Mouse (Mus musculus) heart, embryonic 14.5 days (tissue): ENCODE results near the gene Mafg. TPM values are rescaled to one million over a fixed set of nuclear protein-coding genes. Genes with fewer than 3 reads are reported as not detected.
A peak's percentile ranks its signal among the peaks of the same experiment; 100 is the strongest.

Source experiments
- ATAC-seq: fragments of 200-750 bp; cut with Nextera tagmentation; 2 replicates; pipeline ENCODE4 v1.8.0; 2017; ENCODE audit warnings: low read depth, moderate TSS enrichment; ENCODE audit not compliant: insufficient number of reproducible peaks, insufficient read depth, low FRiP score
- H3K27ac ChIP-seq, 2 experiments: fragments of 200-500 bp in 1 of 2; fragments of 300-500 bp in 1 of 2; sonication (generic) in 1 of 2; replicated peaks in 1 of 2; 2 replicates each; pipeline ENCODE4 v1.5.1; 2012 to 2014; ENCODE audit warnings: low read depth in 2 of 2, low read length in 2 of 2, control low read depth in 1 of 2, mild to moderate bottlenecking in 1 of 2, mixed read lengths in 1 of 2; ENCODE audit not compliant: control insufficient read depth in 1 of 2, insufficient read depth in 1 of 2
- H3K27me3 ChIP-seq: fragments of 300-500 bp; sonication (generic); 2 replicates; pipeline ENCODE4 v1.6.1; 2014; ENCODE audit warnings: mild to moderate bottlenecking, low read length, control low read depth; ENCODE audit not compliant: control insufficient read depth, insufficient read depth
- H3K36me3 ChIP-seq: fragments of 300-500 bp; sonication (generic); 2 replicates; pipeline ENCODE4 v1.6.1; 2014; ENCODE audit warnings: mild to moderate bottlenecking, control low read depth, low read length, mixed read lengths; ENCODE audit not compliant: control insufficient read depth, insufficient read depth
- H3K4me1 ChIP-seq, 2 experiments: fragments of 200-500 bp in 1 of 2; fragments of 300-500 bp in 1 of 2; sonication (generic) in 1 of 2; 2 replicates each; pipeline ENCODE4 v1.6.1; 2012 to 2014; ENCODE audit warnings: low read length in 2 of 2, control low read depth in 1 of 2, mixed read lengths in 1 of 2; ENCODE audit not compliant: control insufficient read depth in 2 of 2, insufficient read depth in 2 of 2
- H3K4me2 ChIP-seq: fragments of 300-500 bp; sonication (generic); 2 replicates; pipeline ENCODE4 v1.6.1; 2014; ENCODE audit warnings: mild to moderate bottlenecking, low read length
- H3K4me3 ChIP-seq, 2 experiments: fragments of 200-500 bp in 1 of 2; fragments of 300-500 bp in 1 of 2; sonication (generic) in 1 of 2; 2 replicates each; pipeline ENCODE4 v1.5.1; 2012 to 2014; ENCODE audit warnings: low read length in 2 of 2, mild to moderate bottlenecking in 2 of 2, control low read depth in 1 of 2, low read depth in 1 of 2, moderate library complexity in 1 of 2; ENCODE audit not compliant: control insufficient read depth in 1 of 2, insufficient read depth in 1 of 2
- H3K9ac ChIP-seq: fragments of 300-500 bp; sonication (generic); 2 replicates; pipeline ENCODE4 v1.6.1; 2014; ENCODE audit warnings: mild to moderate bottlenecking, low read length
- H3K9me3 ChIP-seq: fragments of 300-500 bp; sonication (generic); 2 replicates; pipeline ENCODE4 v1.6.1; 2016; ENCODE audit warnings: low read length, control low read depth; ENCODE audit not compliant: control insufficient read depth
- WGBS: fragments of 180-500 bp; shearing (Covaris S2); extraction: QIAGEN DNeasy Blood & Tissue Kit; methylation state at CpG from one replicate; pipeline ENCODE4 v1.1.7; 2014; 5-methylcytosine and 5-hydroxymethylcytosine counted together
- polyA plus RNA-seq: library from polyadenylated mRNA; unstranded; fragments of >200 nt; fragmentation: Nextera tagmentation; extraction: Ambion mirVana; gene quantifications from 2 replicates; pipeline ENCODE4 v1.2.1, GENCODE M21; 2014

Mafg gene
- polyA plus RNA-seq, 1 experiment from 2014 or later = 18.1 TPM

DNA sequence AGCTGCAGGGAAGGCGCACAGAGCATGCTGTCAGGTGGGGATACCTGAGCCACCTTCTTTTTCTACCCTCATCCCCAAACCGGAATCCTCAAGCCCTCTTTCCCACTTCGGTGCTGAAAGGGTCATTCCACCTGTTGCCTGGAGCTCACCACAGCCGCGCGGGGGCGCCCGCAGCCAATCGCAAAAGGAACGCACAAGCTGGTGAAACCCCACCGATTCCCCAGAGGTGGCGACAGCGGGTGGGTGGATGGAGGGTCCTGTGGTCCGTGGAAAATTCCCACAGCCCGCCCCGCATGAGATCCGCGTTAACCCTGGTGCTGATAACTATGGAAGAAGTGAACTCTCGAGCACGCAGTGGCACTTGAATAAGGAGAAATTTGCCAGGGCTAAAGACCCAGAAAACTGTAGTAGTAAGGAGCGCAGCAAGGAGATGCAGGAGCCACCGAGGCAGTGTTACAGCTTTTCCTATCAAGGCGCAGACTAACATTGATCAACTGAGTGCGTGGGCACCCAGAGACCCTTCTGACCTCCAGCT lies 25.5 kb upstream of the Mafg start:
- Histone ChIP-seq H3K4me2 (peak overlapping the region; percentile 82), H3K27me3 (peaks cover 70% of the 10 kb centered on the region), H3K9me3 (no peaks in the 10 kb centered on the region), H3K4me3 (peak overlapping the region; percentile 4 to 45; a peak in 3 of 4 replicates), H3K9ac (no peak overlapping the region), H3K36me3 (no peaks in the 10 kb centered on the region), H3K27ac (no peak overlapping the region), H3K4me1 (peaks cover 7 to 28% of the 10 kb centered on the region in 2 experiments)
- no peak for ATAC-seq
- WGBS = 4% methylated on average over 24 of the region's 24 CpGs

DNA sequence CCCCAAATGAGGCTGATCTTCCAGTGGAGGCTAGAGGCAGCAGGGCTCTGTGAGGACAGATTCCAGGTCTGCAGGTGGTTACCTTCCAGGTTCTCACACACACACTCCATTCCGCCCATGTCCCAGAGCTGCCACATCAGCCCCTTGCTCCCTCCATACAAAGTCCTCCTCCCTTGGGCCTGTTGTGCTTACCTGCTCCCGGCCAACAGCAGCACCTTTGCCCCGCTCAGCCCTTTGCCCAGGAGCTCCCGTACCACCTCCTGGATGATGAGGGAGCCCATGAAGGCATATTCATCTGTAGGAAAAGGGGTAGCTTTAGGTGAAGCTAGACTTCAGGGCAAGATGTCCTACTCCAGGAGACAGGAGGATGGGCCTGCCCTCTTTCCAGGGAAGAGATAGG lies 23.9 kb upstream of the Mafg start:
- Histone ChIP-seq H3K4me2 (no peak overlapping the region), H3K27me3 (peaks cover 62% of the 10 kb centered on the region), H3K4me3 (no peak overlapping the region), H3K9ac (no peak overlapping the region), H3K4me1 (peaks cover 7 to 23% of the 10 kb centered on the region in 2 experiments), H3K9me3 (no peaks in the 10 kb centered on the region), H3K27ac (no peak overlapping the region), H3K36me3 (no peaks in the 10 kb centered on the region)
- ATAC-seq = no peak
- WGBS = 93% methylated on average over 4 of the region's 4 CpGs

DNA sequence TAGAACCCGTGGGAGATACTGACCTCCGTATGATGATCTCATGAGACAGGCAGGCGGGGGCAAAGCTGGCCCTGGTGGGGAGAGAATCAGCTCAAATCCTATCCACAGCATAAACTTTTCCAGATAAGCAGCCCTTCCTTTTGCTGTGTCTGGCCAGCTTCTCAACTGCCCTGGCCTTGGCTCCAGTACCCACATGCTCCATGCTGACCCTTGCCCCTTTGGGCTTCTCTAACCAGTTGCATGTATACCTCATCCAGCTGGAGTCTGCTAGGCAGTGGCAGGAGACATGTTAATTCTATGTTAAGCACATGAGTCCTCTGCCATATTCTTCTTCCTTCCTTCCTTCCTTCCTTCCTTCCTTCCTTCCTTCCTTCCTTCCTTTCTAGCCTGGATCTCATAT lies 21.3 kb upstream of the Mafg start:
- H3K4me3 ChIP-seq = no peak overlapping the region
- 52% methylated on average over 3 of the region's 3 CpGs for WGBS
- no peak for ATAC-seq
- no peak overlapping the region for H3K27ac ChIP-seq
- H3K4me1 ChIP-seq = peaks cover 6 to 7% of the 10 kb centered on the region in 2 experiments; a peak in 3 of 4 replicates
- peaks cover 36% of the 10 kb centered on the region for H3K27me3 ChIP-seq
- H3K4me2 ChIP-seq = no peak overlapping the region
- H3K9ac ChIP-seq = no peak overlapping the region
- H3K9me3 ChIP-seq = no peaks in the 10 kb centered on the region
- H3K36me3 ChIP-seq = no peaks in the 10 kb centered on the region

DNA sequence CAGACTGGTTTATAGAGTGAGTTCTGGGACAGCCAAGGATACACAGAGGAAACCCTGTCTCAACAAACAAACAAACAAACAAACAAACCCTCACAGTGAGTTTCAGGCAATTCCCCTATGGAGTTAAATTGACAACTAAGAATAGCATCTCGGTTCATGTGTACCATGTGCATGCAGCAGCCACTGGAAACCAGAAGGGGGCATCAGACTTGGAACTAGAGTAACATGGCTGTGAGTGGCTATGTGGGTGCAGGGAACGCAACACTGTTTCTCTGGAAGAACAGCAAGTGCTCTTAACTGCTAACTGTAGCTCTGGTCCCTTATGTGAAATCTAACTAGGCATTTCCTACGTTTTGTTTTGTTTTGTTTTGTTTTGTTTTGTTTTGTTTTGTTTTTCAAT lies 18.5 kb upstream of the Mafg start:
- Histone ChIP-seq H3K9me3 (no peaks in the 10 kb centered on the region), H3K27me3 (peaks cover 7% of the 10 kb centered on the region; the same call in 1 of the 2 replicates), H3K4me2 (no peak overlapping the region), H3K36me3 (no peaks in the 10 kb centered on the region), H3K27ac (no peak overlapping the region), H3K9ac (no peak overlapping the region), H3K4me3 (no peak overlapping the region), H3K4me1 (peaks cover 7 to 8% of the 10 kb centered on the region in 2 experiments; a peak in 2 of 4 replicates)
- ATAC-seq = no peak
- 66% methylated on average over 3 of the region's 3 CpGs for WGBS

DNA sequence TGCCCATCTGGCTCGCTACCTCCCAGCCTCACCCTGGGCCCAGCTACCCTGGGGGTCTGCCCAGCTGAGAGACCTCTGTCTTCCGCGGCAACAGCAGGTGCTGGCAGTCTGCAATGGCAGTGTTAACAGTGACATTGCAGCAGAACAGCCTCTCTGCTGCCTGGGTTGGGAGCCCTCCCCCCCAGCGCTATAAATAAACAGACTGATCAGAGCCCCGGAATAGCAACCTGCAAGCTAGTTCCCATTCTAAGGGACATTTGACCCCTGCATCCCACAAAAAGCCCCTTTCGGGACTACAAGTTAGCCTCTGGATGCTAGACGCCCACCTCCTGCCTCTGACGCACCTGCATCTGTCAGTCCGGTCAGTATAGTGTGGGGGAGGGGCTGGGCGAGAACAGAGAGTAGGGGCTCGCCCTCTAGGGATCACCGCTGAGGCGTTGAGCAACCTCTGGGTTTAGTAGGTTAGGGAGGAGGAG lies 14.6 kb upstream of the Mafg start, which contains the start of gene Myadml2:
Myadml2 (minus strand) TSS at position 158 of the 476 bp plus-strand sequence.
- Histone ChIP-seq H3K9me3 (no peaks in the 10 kb centered on the region), H3K27me3 (no peaks in the 10 kb centered on the region), H3K36me3 (no peaks in the 10 kb centered on the region), H3K4me1 (peaks cover 9 to 12% of the 10 kb centered on the region in 2 experiments), H3K27ac (peak within 1 kb of the TSS; percentile 86 to 95), H3K4me2 (peak within 1 kb of the TSS; percentile 72), H3K9ac (peak within 1 kb of the TSS; percentile 80), H3K4me3 (peak within 1 kb of the TSS; percentile 49 to 68)
- WGBS = 2% methylated on average over 13 of the region's 13 CpGs
- ATAC-seq = peak; percentile 40; the same call in 1 of the 2 replicates

DNA sequence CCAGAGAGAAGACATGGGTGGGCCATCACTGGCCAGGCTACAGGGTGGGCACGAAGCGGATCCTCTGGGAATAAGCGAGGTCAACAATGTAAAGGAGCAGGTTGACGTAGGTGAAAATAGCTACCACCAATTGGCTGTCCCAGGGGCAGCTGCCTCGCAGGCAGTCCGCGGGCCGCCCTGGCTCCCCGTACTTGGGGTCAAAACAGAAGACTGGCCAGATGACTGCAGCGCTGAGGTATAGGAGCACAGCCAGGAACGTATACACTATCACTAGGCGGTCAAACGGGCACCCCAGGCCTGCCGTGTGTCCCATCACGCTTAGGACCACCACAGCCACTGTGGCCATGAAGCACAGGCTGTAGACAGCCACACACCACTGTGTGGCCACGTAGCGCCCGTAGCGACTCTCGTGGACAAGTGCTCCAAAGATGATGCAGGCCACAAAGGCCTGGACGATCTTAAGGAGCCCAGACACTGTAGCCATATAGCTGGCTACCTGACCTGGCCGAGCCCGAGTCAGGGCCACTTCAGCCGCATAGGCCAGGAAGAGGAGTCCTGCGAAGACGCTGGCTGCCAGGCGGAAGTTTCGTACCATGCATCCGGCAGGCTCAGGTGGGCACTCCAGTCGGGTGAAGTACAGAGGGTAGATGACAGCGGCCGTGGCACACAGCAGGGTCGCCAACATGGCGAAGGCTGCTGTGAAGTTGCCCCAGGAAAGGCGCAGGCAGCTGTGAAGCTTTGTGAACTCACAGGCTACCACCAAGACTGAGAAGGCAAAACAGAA lies 13.8 kb upstream of the Mafg start:
- Histone ChIP-seq H3K9ac (peak overlapping the region; percentile 80), H3K4me2 (peak overlapping the region; percentile 72), H3K9me3 (no peaks in the 10 kb centered on the region), H3K4me1 (peaks cover 13 to 17% of the 10 kb centered on the region in 2 experiments), H3K27ac (peak overlapping the region; percentile 86 to 95), H3K27me3 (no peaks in the 10 kb centered on the region), H3K36me3 (no peaks in the 10 kb centered on the region), H3K4me3 (peak overlapping the region; percentile 49 to 68)
- 65% methylated on average over 35 of the region's 35 CpGs for WGBS
- no peak for ATAC-seq

DNA sequence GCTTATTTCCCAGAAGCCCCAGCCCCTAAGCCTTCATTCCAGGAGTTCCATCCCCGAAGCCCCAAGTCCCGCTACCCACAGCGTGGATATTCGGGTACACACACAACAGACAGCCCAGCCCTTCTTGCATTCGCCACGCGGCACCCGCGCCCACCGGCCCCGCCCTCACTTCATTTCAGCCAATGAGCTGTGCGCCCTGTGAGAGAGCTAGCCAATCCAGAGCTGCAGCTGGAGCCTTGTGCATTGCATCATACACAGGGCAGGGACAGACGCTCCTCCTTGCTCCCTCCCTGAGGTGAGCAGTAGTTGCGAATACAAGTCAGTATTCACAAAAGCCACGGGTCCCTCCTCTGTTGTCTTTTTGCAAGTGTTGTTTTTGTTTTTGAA lies 10.2 kb upstream of the Mafg start, which contains the start of gene Pycr1:
Pycr1 (minus strand) TSS at position 169 of the 387 bp plus-strand sequence.
- peak within 1 kb of the TSS; percentile 78 for H3K9ac ChIP-seq
- no peaks in the 10 kb centered on the region for H3K36me3 ChIP-seq
- no peak within 1 kb of the TSS; a peak in 1 of 4 replicates for H3K27ac ChIP-seq

More for the DNA sequence above, 10.2 kb upstream of the Mafg start, which contains the start of gene Pycr1:
- WGBS = 1% methylated on average over 15 of the region's 15 CpGs
- Histone ChIP-seq H3K4me2 (peak within 1 kb of the TSS; percentile 91), H3K4me3 (peak within 1 kb of the TSS; percentile 52), H3K9me3 (no peaks in the 10 kb centered on the region), H3K4me1 (peaks cover 13 to 17% of the 10 kb centered on the region in 2 experiments), H3K27me3 (no peaks in the 10 kb centered on the region)
- peak; percentile 96 for ATAC-seq
